ENCODE assay signal across 8 mouse cellular contexts in the genomic region with DNA sequence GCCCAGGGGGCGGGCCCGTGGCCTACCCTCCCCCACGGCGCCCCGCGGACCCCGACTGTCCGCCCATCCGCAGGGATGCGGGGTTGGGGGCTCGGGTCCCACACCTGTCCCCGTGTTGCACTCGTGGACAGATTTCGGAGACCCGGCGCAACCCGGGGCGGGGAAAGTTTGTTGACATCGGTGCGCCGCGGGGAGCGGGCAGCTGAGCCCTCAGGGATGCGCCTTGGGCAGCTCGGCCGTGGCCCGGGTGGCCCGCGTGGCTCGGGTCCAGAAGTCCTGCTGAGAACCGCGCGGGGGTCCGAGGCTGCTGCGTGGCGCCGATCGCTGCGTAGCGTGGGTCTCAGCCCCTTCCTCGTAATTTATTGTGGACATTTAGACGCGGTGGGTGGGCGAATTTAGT. TPM values are rescaled to one million over a fixed set of nuclear protein-coding genes. Genes with fewer than 3 reads are reported as not detected.
DNase-seq lines count a peak whose midpoint lies in the region; ATAC-seq and TF ChIP-seq lines count a peak whose summit lies in the region.

No protein-coding gene starts in this region.

- ATAC-seq in embryonic facial prominence, embryonic 15.5 days (ENCODE audit: insufficient number of reproducible peaks, low FRiP score, low TSS enrichment, low read depth): peak; percentile 7; the same call in 1 of the 2 replicates
- peak; percentile 44; the same call in 1 of the 2 replicates for ATAC-seq in hindbrain, embryonic 12.5 days (ENCODE audit: low FRiP score)
- ATAC-seq in liver, postnatal 0 days: peak; percentile 37
- ATAC-seq in stomach, postnatal 0 days (ENCODE audit: low FRiP score, low TSS enrichment): no peak; the same call in 1 of the 2 replicates

- peak overlapping the region; percentile 67 for H3K27ac ChIP-seq in heart, embryonic 10.5 days
- no peak overlapping the region for H3K27ac ChIP-seq in embryonic facial prominence, embryonic 15.5 days (replicated peaks)
- H3K27ac ChIP-seq in hindbrain, embryonic 12.5 days: no peak overlapping the region
- no peak overlapping the region for H3K27ac ChIP-seq in liver, postnatal 0 days (ENCODE audit: low read depth)
- no peak overlapping the region for H3K27ac ChIP-seq in stomach, postnatal 0 days (replicated peaks)

- WGBS in heart, embryonic 10.5 days: 1% methylated on average over 44 of the region's 44 CpGs
- WGBS in embryonic facial prominence, embryonic 15.5 days: under 1% methylated on average over 43 of the region's 44 CpGs
- under 1% methylated on average over 44 of the region's 44 CpGs for WGBS in hindbrain, embryonic 12.5 days
- 2% methylated on average over 37 of the region's 44 CpGs for WGBS in liver, postnatal 0 days (ENCODE audit: insufficient replicate concordance)
- WGBS in stomach, postnatal 0 days: under 1% methylated on average over 39 of the region's 44 CpGs

- H3K27me3 ChIP-seq in heart, embryonic 10.5 days (ENCODE audit: insufficient read depth, poor library complexity, severe bottlenecking): peaks cover 41% of the 10 kb centered on the region
- peaks cover 30% of the 10 kb centered on the region for H3K27me3 ChIP-seq in embryonic facial prominence, embryonic 15.5 days
- H3K27me3 ChIP-seq in hindbrain, embryonic 12.5 days: peaks cover 34% of the 10 kb centered on the region
- peaks cover 13% of the 10 kb centered on the region for H3K27me3 ChIP-seq in liver, postnatal 0 days (ENCODE audit: insufficient read depth, low read length)
- no peaks in the 10 kb centered on the region for H3K27me3 ChIP-seq in stomach, postnatal 0 days (ENCODE audit: control insufficient read depth, insufficient read depth, low read length)

- TF ChIP-seq EP300 in liver, postnatal 0 days (IDR thresholded peaks at IDR 0.05; ENCODE audit: low read depth): no peak
- TF ChIP-seq EP300 in stomach, postnatal 0 days (optimal IDR thresholded peaks at IDR 0.05): no peak

- no peak for TF ChIP-seq CTCF in liver, postnatal 0 days (IDR thresholded peaks at IDR 0.05; ENCODE audit: low read depth)
- no peak for TF ChIP-seq CTCF in stomach, postnatal 0 days (IDR thresholded peaks at IDR 0.05; ENCODE audit: low read depth)

- peaks cover 10% of the 10 kb centered on the region; the same call in 1 of the 2 replicates for H3K4me1 ChIP-seq in heart, embryonic 10.5 days
- H3K4me1 ChIP-seq in embryonic facial prominence, embryonic 15.5 days: peaks cover 9% of the 10 kb centered on the region; the same call in 1 of the 2 replicates
- H3K4me1 ChIP-seq in hindbrain, embryonic 12.5 days: peaks cover 8% of the 10 kb centered on the region
- H3K4me1 ChIP-seq in liver, postnatal 0 days (ENCODE audit: insufficient read depth): peaks cover 14% of the 10 kb centered on the region
- H3K4me1 ChIP-seq in stomach, postnatal 0 days (replicated peaks; ENCODE audit: control insufficient read depth, insufficient read depth): no peaks in the 10 kb centered on the region

- peak overlapping the region; percentile 99 for H3K4me2 ChIP-seq in embryonic facial prominence, embryonic 15.5 days (replicated peaks)
- H3K4me2 ChIP-seq in hindbrain, embryonic 12.5 days (replicated peaks): peak overlapping the region; percentile 98
- H3K4me2 ChIP-seq in liver, postnatal 0 days (ENCODE audit: low read depth, low read length): peak overlapping the region; percentile 95
- H3K4me2 ChIP-seq in stomach, postnatal 0 days (replicated peaks; ENCODE audit: low read depth): peak overlapping the region; percentile 99

- H3K36me3 ChIP-seq in heart, embryonic 10.5 days: no peaks in the 10 kb centered on the region
- no peaks in the 10 kb centered on the region for H3K36me3 ChIP-seq in embryonic facial prominence, embryonic 15.5 days
- H3K36me3 ChIP-seq in hindbrain, embryonic 12.5 days: no peaks in the 10 kb centered on the region
- H3K36me3 ChIP-seq in liver, postnatal 0 days (replicated peaks; ENCODE audit: insufficient read depth, low read length): no peaks in the 10 kb centered on the region
- H3K36me3 ChIP-seq in stomach, postnatal 0 days (ENCODE audit: control insufficient read depth, insufficient read depth, low read length): no peaks in the 10 kb centered on the region

- no peaks in the 10 kb centered on the region for H3K9me3 ChIP-seq in heart, embryonic 10.5 days
- no peaks in the 10 kb centered on the region for H3K9me3 ChIP-seq in embryonic facial prominence, embryonic 15.5 days (replicated peaks)
- H3K9me3 ChIP-seq in hindbrain, embryonic 12.5 days (replicated peaks): no peaks in the 10 kb centered on the region
- H3K9me3 ChIP-seq in liver, postnatal 0 days (ENCODE audit: low read length): no peaks in the 10 kb centered on the region
- H3K9me3 ChIP-seq in stomach, postnatal 0 days (ENCODE audit: control insufficient read depth, low read length): no peaks in the 10 kb centered on the region

- DNase-seq in heart, embryonic 10.5 days (ENCODE audit: low spot score): peak; percentile 72
- DNase-seq in heart, adult 8-10 months (ENCODE audit: low spot score): no peak
- DNase-seq in MN1 (ENCODE audit: low spot score): peak; percentile 21
- DNase-seq in liver, postnatal 0 days: no peak
- DNase-seq in stomach, postnatal 0 days (ENCODE audit: low spot score): no peak
- DNase-seq in layer of hippocampus, adult 8-10 months (ENCODE audit: low spot score in 2 of 2): no peak

- peak overlapping the region; percentile 86 for H3K4me3 ChIP-seq in heart, embryonic 10.5 days
- H3K4me3 ChIP-seq in embryonic facial prominence, embryonic 15.5 days (replicated peaks): peak overlapping the region; percentile 68
- H3K4me3 ChIP-seq in hindbrain, embryonic 12.5 days: peak overlapping the region; percentile 84
- H3K4me3 ChIP-seq in liver, postnatal 0 days (ENCODE audit: low read depth, low read length): peak overlapping the region; percentile 75
- peak overlapping the region; percentile 73 for H3K4me3 ChIP-seq in stomach, postnatal 0 days (ENCODE audit: low read depth, low read length)

- H3K9ac ChIP-seq in embryonic facial prominence, embryonic 15.5 days: peak overlapping the region; percentile 46
- peak overlapping the region; percentile 70 for H3K9ac ChIP-seq in hindbrain, embryonic 12.5 days
- H3K9ac ChIP-seq in liver, postnatal 0 days (replicated peaks): peak overlapping the region; percentile 60
- peak overlapping the region; percentile 69 for H3K9ac ChIP-seq in stomach, postnatal 0 days (ENCODE audit: low read length)

RNA-seq across cellular contexts. Expression of a gene that starts 0.4 kb away (rescaled TPM):
- 3.2 and 3.3 TPM in 2 replicates for polyA plus RNA-seq in heart, embryonic 10.5 days (2016; fragmentation: Nextera tagmentation; extraction: Ambion mirVana)
- total RNA-seq in heart, adult 8-10 months (2022): 10 to 100 TPM in 2 of 4 experiments, 1 to 10 TPM in 2; 7.4 to 11.0 (median 9.2) TPM
- 5.3 and 6.8 TPM in 2 replicates for polyA plus RNA-seq in embryonic facial prominence, embryonic 15.5 days (2015; fragmentation: Nextera tagmentation; extraction: Ambion mirVana)
- 4.5 and 4.9 TPM in 2 replicates for polyA plus RNA-seq in hindbrain, embryonic 12.5 days (2016; fragmentation: Nextera tagmentation; extraction: Ambion mirVana)
- polyA plus RNA-seq in liver, postnatal 0 days (2015; fragmentation: Nextera tagmentation; extraction: Ambion mirVana): 3.5 and 3.8 TPM in 2 replicates
- 6.0 and 7.1 TPM in 2 replicates for polyA plus RNA-seq in stomach, postnatal 0 days (2015; fragmentation: Nextera tagmentation; extraction: Ambion mirVana)
- 10 to 100 TPM; 47.7 to 56.0 (median 51.0) TPM for total RNA-seq in layer of hippocampus, adult 8-10 months (2022)

Comparison
In these comparisons a context has a peak if more than half of its experiments do, and no peak if none do; other contexts are left out.
1. DNase-seq: peak in heart, embryonic 10.5 days (single experiment) and MN1 (single experiment); none in heart, adult 8-10 months (single experiment), liver, postnatal 0 days (single experiment), stomach, postnatal 0 days (single experiment) and layer of hippocampus, adult 8-10 months (0 of 2).
2. Peak in every context shown above with its lines, with median percentiles within 50 percentile points of each other: H3K4me3 ChIP-seq, H3K4me2 ChIP-seq and H3K9ac ChIP-seq.